Mouse (Mus musculus): ENCODE data around the gene Elavl4.

Gene Elavl4

DNA sequence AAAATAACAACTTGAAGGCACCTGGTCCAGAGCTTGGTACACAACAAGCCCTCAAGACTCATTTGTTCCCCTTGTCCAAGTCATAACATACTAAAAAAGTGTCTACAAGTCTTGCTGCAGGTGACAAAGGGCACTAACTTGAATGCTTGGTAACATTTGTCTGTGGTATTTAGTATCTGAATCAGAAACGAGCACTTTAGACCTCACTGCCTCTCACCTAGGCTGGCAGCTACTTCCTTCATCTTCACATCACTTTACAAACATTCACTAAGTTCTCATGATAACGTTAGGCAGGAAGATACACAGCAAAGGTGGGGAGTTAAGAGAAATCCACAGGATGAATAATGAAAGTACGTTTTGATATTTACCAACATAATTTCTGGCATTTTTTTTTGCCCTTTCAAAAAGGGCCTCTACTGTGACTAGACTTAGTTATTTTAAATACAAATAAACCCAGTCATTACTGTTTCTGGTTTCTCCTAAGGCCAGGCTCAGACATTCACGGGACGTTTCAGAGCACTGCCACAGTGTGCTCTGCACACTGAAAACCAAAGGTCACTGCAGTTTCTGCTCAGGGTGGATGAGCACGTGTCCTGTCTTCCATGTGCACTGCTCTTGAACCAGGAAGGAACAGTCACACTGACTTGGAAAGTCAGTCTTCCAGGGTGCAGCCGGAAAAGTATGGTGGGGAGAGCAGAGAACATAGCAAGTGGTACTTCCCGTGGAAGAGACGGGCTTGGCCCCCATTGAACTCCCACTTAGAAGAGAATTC is 84.7 kb downstream of the Elavl4 start:
- intact Hi-C loops (cut with DNase I): no loop called here

DNA sequence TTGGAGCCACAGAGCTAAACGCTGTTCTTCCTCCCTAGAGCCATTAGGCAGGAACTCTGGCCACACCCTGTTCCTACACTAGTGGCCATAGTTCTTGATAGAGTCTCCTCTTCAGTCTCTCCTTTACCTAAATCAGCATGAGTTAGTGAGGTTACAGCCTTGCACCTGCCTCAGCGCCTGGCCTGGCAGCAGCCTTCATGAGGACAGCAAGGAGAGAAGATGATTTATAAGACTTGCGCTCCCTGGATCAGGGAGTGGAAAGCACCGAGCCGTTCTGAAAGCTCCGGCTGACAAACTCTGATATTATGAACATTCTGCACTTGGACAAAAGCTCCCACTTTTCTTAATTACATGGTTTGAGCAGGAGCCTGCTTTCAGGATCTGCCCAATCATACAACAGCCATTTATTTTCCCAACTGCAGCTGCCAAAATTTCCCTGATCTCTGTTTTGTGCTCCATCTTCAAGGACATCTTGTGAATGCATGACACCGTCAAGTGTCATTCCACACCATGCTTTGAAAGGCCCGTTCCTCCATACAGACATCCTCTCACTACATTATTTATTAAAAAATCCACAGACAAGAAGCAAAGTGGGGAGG is 87.3 kb downstream of the Elavl4 start:
- intact Hi-C loops (cut with DNase I): no loop called here

DNA sequence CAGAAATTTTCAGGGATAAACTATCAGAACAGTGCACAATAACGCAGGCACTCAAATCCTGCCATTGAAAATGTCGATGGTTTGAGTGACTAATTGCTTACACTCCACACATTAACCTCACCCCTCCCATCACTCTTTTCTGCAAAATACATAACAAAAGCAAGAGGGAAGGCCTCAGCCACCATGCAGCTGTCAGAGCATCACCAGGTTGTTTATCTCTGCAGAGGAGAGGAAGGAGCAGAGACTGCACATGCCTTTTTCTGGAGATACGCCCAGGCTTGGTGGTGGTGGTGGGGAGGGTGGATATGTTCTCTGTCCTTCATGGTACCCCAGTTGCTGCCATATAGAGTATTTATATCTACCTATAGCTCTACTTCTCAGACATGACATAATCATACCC is 94.3 kb downstream of the Elavl4 start:
- intact Hi-C loops (cut with DNase I): no loop called here

DNA sequence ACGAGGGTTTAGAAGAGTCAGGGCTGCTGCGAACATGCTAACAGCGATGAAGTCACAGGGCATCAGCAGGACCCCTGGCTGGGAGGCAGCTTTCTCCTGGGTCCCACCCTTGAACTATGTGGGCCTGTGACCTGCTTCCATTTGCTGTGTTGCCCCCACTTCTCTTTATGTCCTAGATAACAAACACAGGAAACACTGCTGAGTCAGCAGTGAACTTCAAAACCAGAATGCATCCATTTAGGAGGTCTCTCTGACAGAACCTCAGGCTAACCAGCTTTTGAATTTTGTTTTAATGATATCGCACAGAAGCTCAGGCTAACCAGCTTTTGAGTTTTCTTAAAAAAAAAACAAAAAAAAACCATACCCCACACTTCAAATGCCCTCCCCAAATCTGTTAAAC is 96.1 kb downstream of the Elavl4 start:
- intact Hi-C loops (cut with DNase I): no loop called here

DNA sequence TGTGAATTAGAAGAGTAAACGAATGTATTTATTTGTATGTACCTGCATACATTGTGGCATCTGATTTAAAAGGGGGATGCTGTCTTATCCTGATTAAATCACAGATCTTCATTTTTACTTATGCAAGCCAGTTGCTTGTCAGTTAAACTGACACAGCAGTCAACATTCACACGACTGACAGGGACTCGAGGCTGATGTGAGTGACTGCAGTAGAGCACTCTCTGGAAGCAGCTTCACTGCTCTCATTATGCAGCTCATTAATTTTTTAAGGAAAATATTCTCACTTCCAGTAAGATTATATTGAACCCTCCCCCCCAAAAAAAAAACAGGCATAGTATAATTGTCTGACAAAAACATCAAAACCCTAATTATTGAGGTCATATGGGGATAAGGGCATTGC is 101.7 kb downstream of the Elavl4 start:
- intact Hi-C loops (cut with DNase I): no loop called here

DNA sequence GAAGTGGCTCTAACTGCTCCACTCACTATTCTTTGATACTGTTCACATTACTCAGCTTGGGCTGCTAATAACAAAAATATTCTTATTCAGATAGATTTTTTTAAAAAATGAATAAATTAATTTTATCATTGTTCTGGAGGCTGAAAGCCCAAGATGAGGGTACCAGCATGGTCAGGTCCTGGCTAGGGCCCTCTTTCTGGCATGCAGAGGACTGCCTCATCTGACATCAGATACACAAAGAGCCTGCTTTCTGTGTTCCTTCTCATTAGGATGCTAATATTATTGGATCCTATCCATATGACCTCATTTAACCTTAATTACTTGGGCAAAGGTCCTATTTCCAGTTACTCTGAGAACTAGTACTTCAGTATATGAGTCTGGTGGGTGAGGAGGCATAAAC is 108.8 kb downstream of the Elavl4 start:
- intact Hi-C loops (cut with DNase I): no loop called here

DNA sequence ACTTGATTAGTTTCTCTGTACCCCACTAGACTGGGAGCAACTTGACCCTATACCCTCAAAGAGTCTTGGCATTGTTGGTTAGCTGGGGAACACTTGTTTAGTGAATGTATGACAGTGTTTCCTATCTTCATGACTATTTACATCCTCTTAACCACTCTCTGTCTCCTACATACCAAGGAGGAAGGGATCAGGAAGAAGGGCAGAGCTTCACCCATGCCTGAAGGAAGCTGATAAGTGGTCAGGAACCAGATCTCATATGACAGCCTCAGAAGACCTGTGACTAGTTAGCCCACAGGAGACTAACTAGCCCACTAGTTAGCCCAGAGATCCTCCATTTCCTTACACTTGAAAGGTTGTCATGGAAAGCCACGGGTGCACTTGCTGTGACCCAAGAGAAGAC is 117.2 kb downstream of the Elavl4 start:
- intact Hi-C loops (cut with DNase I): no loop called here

DNA sequence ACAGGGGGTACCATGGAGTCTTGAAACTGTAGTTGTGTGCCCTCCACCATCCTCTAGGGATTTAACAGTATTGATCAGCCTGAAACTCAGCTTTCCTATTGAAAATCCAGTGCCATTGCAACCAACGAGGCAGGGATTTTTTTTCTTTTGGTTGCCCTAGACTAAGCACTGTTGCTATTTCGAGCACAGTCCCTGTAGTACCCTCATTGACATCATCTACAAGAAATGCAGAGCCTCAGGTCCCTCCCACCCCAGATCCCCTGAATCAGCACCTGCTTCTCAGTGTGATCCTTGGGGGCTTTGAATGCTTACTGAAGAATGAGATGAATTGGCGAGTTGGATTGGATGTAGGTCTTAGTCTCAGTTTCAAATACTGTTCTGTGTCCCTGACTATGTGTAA is 119.4 kb downstream of the Elavl4 start:
- intact Hi-C loops (cut with DNase I): no loop called here

DNA sequence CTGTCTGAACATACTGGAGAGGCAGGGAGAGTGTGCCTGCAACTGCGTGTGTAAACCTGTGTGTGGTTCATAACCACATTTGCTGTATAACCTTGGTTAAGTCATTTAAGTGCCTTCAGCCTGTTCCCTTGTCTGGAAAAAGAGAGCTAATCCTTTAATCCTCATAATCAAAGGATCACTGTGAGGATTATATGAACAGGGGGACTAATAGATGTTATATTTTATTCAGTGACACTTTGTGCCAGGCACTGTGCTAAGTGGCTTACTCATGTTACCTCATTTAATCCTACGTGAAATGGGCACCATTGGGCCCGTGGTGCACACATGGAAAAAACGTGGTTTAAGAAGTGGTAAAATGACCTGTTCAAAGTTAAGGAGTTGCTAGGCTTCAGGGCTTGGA is 119.9 kb downstream of the Elavl4 start:
- intact Hi-C loops (cut with DNase I): no loop called here

DNA sequence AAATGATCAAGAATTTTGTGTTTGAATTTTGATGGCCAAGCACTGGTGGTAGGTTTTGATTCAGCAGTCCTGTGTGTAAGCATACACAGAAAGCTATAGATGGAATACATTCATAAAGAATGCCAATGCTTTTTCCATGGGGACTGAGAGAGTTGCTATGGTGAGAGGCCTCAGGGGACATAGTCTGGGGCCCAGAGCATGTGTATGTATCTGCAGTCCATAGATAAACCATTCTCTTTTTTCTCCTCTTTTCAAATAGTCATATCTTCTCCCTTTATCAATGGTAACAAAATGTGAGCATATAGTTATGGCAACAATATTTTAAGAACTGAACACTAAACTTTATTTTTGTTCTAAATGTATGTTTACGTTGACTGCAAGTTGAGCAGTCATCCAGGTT is 122.1 kb downstream of the Elavl4 start:
- intact Hi-C loops (cut with DNase I): no loop called here

DNA sequence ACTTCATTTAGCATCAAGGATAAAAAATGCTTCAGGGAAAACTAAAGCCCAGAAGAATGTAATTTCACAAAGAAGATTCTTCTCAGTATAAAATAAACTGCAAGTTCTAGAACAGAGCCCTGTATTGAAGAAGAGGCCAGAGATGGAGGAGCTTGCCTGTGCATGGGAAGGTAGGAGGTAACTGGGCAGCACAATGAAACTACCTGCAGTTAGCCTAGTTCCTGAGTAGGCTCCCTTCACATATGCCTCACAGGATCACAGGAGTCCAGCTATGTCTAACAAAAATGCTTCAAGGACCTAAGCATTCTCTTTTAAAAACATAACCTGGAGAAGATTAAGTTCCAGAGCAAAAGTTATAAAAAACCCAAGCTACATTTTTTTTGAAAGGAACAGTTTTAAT is 122.5 kb downstream of the Elavl4 start:
- intact Hi-C loops (cut with DNase I): no loop called here

DNA sequence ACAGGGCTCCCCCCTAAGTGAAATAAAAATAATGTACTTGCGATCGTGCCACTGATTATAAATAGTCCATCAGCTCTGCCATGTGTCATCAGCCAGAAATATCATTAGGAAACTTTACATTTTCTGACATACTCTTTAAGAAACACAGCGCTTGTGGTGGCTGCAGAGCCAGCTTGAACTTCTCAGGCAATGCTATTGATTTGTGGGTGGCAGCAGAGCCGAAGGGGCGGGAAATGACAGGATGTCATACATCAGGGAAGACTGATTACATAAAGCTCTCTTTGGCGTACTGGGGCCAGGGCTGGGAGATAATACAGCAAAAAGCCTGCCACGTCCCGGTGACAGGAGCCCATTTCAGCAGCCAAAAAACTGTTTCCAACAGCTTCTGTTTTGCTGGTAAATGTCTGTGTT is 124.1 kb downstream of the Elavl4 start:
- intact Hi-C loops (cut with DNase I): no loop called here

DNA sequence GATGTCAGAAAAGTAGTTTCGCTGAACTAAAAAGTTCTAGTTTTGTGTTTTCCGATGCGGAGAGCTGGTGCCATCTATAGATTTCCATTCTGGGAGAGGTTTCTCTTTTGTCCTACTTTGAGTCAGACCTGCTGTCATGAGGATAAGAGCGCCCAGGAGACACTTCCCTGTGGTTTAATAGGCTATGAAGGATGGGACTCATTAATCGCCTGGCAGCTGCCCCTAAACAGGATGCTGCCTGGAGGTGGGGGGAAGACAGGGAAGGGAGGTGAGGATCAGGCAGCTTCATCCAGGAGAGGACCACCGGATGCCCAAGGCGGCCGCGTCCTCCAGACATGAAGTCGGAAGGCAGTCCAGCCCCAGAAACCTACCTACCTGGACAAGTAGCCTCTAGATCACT is 126.2 kb downstream of the Elavl4 start:
- intact Hi-C loops (cut with DNase I): no loop called here

DNA sequence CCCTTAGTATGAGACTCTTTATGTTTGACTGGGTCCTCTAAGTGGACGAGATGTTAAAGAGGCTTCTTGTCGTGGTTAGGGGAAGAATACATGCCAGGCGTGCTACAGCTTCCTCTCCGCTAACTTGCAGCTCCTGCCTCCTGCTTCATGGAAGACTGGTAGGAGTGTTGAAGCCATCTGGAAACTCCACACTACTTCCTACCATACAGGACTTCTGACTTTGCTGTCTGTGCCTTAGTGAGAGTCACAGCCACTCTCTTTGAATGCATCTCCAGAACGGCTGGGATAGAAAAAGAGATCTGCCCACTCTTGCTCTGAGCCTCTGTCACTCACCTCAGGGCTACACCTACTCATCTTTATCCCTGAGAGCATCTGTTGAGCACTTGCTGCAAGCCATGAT is 132.9 kb downstream of the Elavl4 start:
- intact Hi-C loops (cut with DNase I): no loop called here

DNA sequence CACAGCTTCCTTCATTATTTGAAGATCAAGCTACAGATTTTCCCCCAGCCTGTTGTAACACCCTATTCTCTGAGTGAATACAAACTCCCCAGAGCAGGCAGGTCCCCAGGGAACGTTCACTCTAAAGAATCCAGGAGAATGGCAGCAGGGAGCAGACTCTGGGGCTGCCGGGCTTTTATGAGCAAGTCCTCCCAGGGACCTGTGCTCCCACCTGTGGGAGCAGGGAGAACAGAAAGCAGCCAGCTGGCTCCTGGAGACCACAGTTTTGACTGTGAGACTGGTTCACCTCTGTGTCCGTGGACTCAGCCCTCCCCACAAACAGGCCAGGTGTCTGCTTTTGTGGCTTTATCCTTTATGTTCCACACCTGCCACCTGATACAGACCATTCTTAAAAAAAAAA is 134.2 kb downstream of the Elavl4 start:
- intact Hi-C loops (cut with DNase I): no loop called here

DNA sequence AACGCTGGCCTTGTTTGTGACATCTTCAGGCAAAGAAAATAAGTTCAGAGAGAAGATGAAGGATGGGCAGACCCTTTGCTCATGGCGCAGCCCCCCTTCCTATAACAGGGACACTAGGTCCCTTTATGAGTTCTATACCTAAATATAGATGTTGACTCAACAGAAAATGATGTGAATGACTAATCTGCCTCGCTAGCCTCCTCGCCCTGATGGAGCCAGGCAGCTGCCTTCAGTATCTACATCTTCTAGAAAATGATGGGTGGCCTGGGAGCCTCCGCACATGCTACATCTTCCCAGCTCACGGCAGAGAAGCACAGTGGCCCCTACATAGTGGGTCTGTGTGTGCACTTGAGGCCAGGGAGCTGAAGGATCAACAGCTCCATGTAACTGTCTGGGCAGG is 137.2 kb downstream of the Elavl4 start:
- intact Hi-C loops (cut with DNase I): no loop called here

DNA sequence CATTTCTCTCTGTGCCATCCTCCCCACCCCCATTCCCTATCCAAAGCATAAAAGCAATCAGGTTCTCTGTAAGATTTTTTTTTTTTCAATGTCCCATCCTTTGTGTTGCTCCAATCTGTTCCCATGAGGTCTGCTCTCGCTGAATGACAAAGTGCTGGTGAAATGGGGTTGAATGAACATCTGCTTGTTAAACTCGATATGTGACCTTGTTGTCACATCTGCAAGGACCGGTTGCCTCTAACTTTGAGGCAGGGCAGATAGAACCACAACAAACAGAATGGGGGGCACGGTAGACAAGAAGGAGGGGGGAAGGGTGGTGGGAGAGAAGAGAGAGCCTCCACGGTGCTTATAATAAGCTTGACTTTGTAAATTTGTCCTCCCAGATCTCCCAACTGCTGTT is 138.0 kb downstream of the Elavl4 start:
- intact Hi-C loops (cut with DNase I): no loop called here

DNA sequence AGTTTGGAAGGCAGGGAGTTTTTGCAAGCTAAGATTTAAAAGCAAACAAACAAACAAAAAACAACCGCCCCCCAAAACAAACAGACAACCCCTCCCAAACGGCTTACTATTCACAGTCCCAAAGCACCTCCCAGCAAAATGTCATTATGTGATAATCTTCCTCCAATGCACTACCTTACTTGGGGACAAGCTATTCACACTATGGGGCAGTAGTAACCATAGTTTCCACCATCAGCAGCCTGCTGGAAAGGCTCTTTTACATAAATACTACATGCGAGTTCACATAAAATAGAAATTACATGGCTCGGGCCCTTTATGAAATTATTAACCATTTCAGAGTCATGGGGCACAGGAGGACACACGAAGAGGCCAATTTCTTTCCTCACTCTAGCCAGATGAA is 141.5 kb downstream of the Elavl4 start:
- intact Hi-C loops (cut with DNase I): no loop called here

DNA sequence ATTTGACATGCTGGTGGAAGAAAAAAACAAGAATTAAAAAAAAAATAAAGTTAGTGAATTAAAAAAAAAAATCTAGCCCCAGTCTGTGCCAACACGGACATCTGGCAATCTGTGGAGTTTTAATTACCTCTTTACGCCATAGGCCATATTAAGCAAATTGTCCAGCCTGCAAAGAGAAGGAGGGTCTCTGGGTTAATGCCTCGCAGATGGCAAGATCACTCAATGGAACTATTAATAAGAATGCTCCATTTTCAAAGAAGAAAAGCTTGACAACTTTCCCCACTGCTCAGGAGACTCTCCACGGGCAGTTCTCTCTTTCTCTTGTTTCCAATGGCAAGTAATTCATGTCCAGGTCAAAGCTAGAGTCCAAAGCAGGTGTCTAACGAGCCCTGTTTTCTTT is 142.1 kb downstream of the Elavl4 start:
- intact Hi-C loops (cut with DNase I): no loop called here

DNA sequence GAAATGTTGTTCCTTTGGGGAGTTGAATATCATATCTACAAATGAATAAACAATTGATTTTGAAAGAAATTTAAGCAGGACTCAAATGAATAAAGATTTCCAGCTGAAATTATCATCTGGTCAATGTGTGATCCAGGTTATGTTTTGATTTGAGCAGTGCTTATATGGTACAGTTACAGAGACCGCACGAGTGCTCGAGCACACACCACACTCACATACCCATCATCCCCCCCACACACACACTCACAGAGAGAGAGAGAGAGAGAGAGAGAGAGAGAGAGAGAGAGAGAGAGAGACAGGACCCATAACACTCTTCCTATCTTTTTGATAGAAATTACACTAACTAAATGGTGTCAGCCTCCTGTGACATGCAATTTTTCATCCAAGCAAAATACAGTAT is 150.0 kb downstream of the Elavl4 start:
- intact Hi-C loops (cut with DNase I): no loop called here

DNA sequence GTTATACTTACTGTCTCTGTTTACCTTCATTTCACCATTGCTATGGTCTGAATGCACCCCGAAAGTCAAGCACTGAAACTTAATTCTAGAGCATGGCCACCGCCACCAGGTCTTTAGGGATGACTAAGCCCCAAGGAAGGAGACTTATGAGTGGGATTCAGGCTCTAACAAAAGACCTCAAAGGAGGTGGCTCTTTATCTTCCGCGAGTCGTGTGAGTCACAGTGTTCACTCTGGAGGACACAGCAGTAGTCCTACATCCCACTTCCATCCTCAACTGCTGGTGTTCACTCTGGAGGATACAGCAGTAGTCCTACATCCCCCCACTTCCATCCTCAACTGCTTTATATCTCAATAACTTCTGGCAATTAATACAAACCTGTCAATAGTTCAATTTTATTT is 151.8 kb downstream of the Elavl4 start:
- intact Hi-C loops (cut with DNase I): no loop called here

DNA sequence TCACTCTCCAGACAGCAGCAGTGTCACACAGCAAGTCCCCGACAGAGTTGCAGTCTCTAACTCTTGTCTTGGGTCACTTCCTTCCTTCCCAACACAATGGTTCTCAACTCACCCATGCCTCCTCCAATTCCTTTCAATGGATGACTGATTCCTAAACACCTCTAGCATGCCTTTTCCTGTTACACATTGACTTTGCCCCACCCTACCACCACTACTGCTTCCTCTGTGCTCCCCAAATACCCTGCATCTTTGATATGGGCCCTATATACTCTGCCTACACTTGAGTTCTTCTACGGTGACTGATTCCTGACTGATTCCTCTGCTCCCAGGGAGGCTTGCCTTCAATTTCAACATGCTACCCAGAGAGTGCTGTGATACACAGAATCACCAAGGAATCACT is 153.1 kb downstream of the Elavl4 start:
- intact Hi-C loops (cut with DNase I): no loop called here

DNA sequence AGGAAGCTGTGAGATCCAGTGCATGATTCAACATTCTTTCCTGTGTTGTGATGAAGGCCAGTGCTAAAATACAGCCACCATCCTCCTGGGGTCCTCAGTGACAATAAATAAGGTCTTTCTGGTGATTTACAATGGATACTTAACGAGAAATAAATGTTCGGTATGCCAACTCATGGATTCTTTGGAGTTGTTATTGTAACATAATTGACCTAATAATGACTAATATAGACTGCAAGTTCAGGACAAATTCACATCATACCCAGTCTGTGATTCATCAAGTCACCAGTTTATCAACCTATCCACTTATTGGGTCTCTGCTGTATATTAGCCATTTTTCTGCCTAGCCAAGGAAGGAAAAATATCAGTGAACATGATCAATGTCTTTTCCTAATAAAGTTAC is 174.4 kb downstream of the Elavl4 start:
- intact Hi-C loops (cut with DNase I): no loop called here

DNA sequence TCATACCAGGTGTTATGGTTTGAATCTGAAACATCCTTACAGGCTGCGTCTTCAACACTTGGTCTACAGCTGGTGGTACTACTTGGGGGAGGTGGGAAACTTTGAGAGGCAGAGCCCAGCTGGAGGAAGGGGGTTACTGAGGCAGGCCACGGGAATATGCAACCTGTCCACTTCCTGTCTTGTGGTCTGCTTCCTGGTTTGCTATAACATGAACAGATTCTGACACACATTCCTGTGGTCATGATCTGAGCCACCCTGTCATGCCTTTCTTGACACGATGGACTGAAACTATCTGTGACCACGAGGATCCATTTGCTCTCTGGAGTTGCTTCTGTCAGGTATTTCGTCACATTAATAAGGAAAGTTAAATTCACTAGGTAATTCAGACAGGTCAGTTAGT is 179.7 kb downstream of the Elavl4 start:
- intact Hi-C loops (cut with DNase I): no loop called here

All from adrenal gland (tissue).